Mouse (Mus musculus): ENCODE results near the gene Fam234a.
"Not testable (repeated sequence)": the region's sequence is repeated elsewhere in the genome, so short reads cannot be mapped to it uniquely, and the experiment has no call there.

Fam234a gene

DNA sequence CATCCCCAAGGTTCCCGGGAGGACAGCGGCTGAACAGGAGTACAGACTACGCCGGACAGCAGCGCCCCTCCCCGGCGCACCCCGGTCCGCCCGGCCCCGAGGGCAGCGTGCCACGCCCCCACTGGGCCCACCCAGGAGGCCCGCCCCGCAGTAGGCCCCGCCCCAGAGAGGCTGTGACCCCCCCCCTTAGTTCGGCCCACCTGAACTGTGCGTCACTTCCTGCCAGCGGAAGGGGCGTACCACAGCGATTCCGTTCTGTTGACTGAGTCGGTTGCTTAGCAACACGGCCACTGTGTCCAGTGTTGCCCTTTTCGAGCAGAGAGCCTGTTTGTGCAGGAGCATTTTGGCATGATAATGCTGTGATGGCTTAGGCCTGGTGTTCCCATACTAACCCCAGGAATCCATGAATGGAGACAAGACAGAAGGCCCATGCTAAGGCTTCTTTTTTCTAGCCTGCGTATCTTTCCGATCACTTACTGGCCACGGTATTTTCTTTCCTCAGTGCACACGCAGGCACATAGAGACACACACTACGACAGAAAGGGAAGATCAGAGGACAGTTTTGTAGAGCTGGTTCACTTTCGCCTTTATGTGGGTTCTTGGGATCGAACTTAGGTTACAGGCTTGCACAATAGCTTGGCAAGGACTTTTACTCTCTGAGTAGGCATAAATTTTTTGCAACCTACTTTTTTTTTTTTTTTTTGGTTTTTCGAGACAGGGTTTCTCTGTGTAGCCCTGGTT lies at the start of gene Fam234a:
Fam234a (minus strand) TSS at position 142 of the 741 bp plus-strand sequence.
- no peak for DNase-seq (ENCODE audit: extremely low read depth, low read depth)

DNA sequence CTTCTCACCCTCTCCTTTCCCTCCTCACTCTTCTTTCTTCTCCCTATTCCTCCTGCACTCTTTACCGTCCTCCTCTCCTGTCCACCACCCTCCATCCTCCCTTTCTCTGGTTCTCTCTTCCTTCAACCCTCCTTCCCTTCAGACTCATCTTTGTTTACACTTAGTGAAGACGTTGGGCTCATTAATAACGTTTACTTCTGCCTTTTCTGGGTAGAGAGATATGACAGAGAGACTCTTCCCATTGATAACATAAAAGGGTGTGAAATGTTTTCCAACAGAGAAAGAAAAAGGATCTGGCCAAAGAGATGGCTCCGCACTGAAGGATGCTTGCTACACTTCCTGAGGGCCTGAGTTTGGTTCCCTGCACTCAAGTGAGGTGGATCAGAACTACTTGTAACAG lies 45.4 kb upstream of the Fam234a start:
- no peak for DNase-seq (ENCODE audit: extremely low read depth, low read depth)

DNA sequence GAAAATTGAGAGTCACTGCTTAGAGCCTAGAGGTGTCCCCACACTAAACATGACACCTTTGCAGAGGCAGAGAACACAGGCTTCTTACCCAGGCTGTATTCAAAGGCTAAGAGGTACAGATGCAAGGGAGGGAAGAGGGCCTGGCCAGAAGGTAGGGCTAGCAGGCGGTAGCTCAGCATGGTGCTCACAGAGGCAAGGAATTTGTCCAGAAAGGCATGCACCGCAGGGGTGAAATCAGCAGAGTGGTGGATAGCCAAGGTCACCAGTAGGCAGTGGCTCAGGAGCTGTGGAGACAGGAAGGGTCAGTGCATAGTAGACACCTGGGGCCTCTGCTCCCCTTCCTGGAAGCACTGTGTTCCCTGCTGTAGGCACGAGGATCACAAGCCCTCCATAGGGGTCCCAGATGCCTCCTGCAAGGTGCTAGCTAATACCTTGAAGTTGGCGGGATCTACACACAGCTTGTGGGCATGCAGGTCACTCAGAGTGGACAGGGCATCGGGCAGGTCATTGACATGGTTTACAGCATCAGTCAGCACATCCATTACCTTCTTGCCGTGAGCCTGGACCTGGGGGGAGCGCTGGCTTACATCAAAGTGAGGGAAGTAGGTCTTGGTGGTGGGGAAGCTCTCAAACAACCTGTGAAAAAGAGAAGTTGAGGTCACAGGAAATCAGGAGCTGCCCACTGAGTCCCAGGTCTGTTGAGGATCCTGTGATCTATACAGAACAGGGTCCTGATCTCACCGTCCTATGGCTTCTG lies 42.3 kb upstream of the Fam234a start:
- no peak for DNase-seq (ENCODE audit: extremely low read depth, low read depth)

DNA sequence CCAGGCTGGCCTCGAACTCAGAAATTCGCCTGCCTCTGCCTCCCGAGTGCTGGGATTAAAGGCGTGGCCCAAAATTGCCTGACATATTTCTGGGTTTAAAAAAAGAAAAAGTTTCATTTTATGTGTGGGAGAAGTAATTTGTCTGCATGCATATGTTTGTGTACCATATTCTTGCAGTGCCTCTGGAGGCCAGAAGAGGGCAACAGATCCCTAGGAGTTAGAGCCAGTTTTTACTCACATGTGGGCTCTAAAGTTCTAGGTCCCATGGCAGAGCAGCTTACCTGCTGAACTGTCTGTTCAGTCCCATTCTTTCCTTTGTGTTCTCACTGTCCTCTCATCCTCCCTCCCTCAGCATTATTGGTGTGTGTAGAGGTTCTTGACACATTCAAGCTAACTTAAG lies 32.7 kb upstream of the Fam234a start:
- DNase-seq (ENCODE audit: extremely low read depth, low read depth): no peak

DNA sequence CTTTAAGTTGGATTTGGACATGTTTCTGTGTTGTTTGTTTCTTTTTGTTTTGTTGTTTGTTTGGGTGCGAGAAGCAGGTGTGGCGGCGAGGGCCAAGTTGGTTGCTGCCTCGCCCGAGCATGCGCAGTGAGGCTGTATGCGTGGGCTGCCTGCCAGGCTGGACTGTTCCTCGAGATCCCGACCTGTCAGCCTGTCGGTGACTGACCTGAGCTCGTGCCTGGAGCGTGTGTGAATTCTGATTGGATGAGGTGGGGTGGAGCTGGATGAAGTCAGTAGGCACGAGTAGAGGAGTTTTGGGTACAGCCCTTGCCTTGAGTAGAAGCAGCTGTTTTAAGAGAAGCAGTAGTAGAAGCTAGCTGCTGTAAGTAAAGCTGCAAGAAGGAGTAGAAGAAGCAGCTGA lies 31.9 kb upstream of the Fam234a start:
- DNase-seq (ENCODE audit: extremely low read depth, low read depth): no peak

DNA sequence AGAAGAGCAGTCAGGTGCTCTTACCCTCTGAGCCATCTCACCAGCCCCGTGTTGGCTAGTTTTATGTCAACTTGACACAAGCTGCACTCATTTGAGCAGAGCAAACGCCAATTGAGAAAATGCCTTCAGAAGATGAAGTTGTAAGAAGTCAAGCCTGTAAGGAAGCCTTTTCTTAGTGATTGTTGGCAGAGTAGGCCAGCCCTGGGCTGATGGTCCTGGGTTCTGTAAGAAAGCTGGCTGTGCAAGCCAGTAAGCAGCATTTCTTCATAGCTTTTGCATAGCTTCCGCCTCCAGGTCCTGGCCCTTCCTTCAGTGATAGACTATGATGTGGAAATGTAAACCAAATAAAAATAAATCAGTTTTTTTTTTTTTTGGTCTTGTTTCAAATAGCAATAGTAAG lies 28.5 kb upstream of the Fam234a start:
- DNase-seq (ENCODE audit: extremely low read depth, low read depth): no peak

DNA sequence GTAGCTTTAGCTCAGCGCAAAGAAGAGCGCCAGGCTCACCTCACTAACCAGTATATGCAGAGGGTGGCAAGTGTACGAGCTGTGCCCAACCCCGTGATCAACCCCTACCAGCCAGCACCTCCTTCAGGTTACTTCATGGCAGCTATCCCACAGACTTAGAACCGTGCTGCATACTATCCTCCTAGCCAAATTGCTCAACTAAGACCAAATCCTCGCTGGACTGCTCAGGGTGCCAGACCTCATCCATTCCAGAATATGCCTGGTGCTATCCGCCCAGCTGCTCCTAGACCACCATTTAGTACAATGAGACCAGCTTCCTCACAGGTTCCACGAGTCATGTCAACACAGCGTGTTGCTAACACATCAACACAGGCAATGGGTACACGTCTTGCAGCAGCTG lies 25.5 kb upstream of the Fam234a start:
- DNase-seq (ENCODE audit: extremely low read depth, low read depth): not testable (repeated sequence)

DNA sequence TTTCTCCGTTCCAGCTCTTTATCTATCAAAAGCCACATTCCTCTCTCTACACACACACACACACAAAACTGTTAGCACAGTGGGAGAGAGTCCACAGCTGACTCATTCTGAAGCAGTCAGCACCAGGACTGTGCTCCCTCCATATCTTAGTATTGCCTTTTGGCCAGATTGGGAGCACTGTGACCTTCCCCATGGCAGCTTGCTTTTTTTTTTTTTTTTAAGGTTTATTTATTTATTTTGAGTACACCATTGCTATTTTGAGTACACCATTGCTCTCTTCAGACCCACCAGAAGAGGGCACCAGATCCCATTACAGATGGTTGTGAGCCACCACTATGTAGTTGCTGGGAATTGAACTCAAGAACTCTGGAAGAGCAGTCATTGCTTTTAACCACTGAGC lies 24.8 kb upstream of the Fam234a start:
- DNase-seq (ENCODE audit: extremely low read depth, low read depth): no peak

DNA sequence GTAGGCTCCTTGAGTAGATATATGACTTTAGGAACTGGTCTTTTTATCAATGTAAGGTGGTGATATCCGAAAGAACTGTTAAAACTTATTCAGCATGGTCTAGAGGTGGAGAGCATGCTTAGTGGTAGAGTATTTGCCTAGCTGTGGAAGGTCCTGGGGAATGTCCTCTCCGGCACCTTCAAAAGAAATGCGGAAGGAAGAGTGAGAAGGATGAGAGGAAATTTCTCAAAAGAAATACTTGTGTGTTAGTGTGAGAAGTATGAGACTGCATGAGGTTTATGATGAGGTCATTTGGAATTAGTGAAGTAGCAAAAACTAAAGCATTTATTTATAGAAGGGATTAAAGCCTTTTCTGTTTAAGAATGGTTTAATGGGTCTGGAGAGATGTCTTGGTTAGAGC lies 18.3 kb upstream of the Fam234a start:
- DNase-seq (ENCODE audit: extremely low read depth, low read depth): no peak

DNA sequence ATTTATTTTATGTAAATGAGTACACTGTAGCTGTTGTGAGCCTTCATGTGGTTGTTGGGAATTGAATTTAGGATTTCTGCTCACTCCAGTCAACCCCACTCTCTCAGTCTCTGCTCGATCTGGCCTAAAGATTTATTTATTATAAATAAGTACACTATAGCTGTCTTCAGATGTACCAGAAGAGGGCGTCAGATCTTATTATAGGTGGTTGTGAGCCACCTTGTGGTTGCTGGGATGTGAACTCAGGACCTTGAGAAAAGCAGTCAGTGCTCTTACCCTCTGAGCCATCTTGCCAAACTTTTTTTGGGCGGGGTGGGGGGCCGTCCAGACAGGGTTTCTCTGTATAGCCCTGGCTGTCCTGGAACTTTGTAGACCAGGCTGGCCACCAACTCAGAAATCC lies 17.8 kb upstream of the Fam234a start:
- no peak for DNase-seq (ENCODE audit: extremely low read depth, low read depth)

DNA sequence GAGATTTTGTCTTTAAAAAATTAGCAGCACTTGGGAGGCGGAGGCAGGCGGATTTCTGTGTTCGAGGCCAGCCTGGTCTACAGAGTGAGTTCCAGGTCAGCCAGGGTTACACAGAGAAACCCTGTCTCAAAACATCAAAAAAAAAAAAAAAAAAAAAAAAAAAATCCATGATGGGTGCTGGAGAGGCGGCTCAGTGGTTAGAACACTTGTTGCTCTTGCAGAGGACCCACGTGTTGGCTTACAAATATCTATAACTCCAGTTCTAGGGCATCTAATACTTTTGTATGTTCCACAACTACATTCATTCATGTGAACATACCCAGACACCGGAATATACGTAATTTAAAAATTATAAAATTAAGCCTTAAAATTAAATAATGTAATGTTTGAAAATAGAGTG lies 11.3 kb upstream of the Fam234a start:
- no peak for DNase-seq (ENCODE audit: extremely low read depth, low read depth)

DNA sequence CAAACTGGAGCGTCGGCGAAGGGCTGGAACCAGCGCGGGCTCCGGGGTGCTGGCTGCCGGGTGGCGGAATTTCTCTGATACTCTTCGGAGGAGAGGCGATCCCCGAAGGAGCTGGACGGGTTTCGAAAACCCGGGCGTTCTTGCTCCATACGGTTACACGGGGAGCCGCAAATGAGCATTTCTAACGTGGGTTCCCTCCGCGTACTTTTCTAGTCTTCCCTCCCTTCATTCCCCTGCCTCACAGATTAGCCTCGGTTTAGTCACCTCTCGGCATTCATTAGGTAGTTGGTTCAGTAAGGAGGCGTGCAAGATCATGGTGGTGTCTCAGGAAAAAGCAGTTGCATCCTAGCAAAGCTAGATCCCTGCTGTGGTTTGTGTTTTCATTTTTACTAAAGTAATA lies 9.4 kb upstream of the Fam234a start:
- no peak for DNase-seq (ENCODE audit: extremely low read depth, low read depth)

DNA sequence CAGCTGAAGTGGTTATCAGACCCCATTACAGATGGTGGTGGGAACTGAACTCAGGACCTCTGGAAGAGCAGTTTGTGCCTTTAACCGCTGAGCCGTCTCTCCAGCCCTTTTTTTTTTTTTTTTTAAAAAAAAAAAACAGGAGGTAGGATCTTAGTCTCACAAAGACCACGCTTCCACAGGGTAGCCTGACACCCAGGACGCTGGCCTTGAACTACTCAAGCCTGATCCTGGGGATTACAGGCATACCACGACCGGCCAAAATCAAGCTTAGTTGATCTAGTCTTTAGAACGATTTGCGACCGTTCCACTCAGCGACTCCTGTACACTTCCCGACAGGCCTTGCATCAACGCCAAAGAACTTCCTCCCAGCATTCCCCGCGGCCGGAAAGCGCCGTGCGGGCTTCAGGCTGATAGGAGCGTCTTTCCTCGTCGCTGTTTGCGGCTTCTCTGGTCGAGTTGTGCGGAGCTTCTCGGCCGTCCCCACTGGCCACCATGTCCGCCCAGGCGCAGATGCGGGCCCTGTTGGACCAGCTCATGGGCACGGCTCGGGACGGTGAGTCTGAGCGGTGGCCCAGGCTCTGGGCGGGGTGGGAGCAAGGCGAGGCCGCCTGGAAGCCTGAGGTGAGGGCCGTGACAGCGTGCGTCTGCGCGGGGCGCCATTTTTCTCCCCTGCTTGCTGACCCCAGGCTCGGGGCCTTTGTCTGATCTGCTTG lies 8.7 kb upstream of the Fam234a start, which contains the start of gene Luc7l:
Luc7l (plus strand) TSS at position 358 of the 713 bp plus-strand sequence.
- DNase-seq (ENCODE audit: extremely low read depth, low read depth): peak; percentile 84

DNA sequence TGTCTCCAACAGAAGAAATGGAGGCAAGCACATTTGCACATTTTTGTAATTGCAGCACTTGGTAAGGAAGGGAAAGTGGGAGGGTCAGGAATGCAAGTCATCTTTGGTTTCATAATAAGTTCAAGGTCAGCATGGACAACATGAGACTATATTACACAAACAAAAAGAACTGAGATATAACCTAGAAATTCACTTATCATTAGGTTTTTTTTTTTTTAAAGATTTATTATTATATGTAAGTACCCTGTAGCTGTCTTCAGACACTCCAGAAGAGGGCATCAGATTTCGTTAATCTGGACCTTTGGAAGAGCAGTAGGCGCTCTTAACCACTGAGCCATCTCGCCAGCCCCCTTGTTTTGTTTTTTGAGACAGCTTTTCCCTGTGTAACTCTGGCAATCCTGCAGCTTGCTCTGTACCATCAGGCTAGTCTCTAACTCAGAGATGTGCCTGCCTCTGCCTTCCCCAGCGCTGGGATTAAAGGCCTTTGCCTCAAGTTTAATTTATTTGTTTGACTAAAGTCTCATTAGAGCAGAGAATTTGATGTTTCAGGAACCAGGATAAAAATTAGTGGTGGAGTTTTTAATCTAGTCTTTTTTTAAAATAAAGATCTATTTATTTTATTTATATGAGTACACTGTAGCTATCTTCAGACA lies 8.0 kb upstream of the Fam234a start:
- no peak for DNase-seq (ENCODE audit: extremely low read depth, low read depth)

DNA sequence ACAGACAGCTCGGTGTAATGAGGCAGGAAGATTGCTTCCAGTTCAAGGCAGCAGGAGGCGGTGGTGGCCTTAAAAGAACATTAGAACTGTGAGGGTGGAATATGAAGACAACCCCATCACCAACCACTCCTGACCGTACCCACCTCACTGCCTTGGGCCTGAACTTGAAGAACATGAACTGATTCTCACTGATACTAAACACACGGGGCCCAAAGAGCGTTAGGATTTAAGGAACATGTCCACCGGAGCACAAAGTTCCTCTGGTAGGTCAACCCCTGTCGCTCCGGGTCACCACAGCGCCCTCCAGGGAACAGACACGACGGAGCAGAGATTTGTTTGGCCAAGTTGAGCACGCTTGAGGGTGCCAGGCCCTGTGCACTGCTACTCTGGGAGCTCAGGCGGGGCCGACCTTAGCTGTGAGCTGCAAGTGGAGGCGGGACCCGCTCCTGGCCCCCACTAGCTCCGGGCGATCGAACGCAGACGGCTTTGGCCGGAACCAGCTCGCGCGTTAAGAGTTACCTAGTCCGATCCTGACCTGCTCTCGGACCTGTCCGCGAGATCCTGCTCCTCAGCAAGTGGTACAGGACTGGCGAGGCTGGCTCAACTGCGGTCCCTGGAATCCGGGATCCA lies 456 bp downstream of the Fam234a start:
- DNase-seq (ENCODE audit: extremely low read depth, low read depth): no peak

DNA sequence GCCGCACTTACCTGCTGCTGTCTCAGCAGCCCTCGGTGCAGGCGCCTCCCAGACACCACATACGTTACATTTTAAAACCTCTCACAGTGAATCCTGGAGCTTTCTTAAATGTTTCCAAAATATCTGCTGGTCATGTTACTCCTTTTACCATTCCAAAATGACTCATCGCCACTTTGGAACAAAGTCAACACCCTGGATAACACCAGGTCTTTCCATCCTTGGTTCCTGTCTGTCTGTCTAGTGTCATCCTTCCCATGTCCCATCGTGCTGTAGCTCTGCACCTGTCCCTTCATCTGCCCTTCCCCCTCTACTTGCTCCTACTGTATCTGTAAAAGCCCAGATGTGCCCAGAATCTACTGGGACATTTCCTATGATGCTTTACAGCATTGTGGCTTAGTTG lies 3.1 kb downstream of the Fam234a start:
- DNase-seq (ENCODE audit: extremely low read depth, low read depth): no peak

DNA sequence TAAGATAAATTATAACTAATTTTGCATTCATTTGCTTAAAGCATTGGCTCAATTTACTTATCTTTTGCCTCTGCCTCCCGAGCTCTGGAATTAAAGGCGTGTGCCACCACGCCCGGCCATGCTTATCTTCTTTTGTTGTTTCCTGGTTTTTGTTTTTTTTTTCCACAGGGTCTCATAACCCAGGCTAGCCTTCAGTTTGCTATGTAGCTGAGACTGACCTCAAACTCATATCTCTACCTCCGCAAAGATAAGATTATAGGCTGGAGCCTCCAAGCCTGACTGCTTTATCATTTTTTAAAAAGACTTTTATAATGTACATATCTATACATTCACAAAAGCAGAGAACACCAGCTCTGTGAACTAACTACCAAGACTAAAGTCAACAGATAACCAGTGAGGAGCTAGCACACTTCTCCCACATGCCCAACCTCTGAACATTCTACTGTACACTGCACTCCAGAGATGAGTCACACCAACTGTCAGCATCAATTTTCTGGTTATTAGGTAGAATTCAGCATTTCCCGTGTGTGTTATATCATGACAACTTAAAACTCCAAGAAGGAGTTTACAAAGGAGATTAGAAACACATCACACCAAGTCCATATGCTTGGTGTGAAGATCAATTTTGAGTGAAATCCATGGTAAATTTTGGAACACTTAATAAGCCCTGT lies 3.8 kb downstream of the Fam234a start:
- DNase-seq (ENCODE audit: extremely low read depth, low read depth): no peak

DNA sequence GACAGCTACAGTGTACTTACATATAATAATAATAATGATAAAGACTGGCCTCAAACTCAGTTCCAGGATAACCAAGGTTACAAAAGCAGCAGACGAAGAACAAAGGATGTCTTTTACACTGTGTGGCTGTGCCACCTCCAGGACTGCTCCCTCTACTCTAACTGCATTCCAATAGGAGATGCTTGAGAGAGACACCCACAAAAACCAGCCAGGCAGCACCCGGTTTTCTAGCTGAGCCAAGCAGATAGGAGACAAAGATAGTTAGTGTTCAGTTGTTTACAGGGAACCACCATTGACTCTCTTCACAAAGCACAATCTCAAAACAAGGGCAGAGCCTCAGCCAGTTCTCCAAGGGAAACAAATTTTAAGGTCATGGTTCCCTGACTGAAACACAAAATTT lies 4.5 kb downstream of the Fam234a start:
- DNase-seq (ENCODE audit: extremely low read depth, low read depth): no peak

DNA sequence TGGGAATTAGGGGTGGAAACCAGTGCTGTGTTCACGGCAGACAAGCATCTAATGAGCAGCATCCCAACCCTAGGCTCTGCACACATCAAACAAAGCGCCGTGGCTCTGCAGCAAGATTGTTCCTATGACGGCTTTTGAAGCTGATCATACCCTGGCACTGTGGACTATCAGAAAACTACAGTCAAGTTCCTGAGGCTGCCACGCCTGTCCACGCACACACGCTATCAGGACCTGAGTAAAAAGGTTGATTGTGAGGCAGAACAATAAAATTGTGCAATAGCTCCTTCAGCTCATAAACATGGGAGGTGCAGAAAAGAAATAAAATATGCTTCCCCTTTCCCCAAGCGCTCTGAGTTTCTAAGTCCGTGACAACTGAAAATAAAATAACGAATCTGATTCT lies 6.4 kb downstream of the Fam234a start:
- no peak for DNase-seq (ENCODE audit: extremely low read depth, low read depth)

DNA sequence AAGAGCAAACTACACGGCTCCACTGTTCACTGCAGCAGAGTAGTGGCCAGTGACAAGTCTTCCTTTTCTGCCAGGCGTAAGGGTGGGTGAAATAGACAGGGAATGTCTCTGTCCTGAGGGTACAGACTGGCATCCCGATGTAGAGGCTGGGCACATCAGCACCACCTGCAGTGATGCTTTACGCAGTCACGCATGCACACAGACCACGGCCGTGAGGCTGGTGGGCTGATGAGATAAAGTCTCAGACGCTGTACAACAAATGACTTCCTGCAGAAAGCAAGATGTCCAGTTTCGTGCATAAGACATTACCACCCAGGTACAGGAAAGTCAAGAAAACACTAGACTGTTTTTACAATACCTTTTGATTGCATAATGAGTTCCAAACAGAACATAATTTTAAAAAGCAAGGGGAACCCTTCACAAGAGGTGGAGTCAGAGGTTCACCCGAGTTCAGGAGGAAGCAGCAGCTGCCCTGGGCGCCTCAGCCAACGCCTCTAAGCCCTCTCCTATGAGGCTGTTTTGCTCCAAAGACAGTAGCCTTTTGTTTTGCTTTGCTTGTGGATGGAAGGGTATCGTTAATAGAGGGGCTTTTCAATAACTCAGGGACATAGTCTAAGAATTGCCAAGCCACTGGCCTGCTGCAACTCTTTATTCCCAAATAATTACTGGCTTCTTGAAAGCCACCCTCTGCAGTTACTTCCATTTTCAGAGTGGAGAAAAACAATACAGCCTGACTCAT lies 8.8 kb downstream of the Fam234a start:
- DNase-seq (ENCODE audit: extremely low read depth, low read depth): no peak

All from MEL-GATA-1-ER (cell line).